Mouse (Mus musculus) heart, postnatal 0 days (tissue): ENCODE results near the gene Zbp1.

Source experiments
- CTCF ChIP-seq: IDR thresholded peaks from 2 replicates; pipeline ENCODE4 v1.5.1; 2016; ENCODE audit warnings: antibody characterized with exemption, control low read depth, low read depth
- EP300 ChIP-seq: IDR thresholded peaks from 2 replicates; pipeline ENCODE4 v1.6.1; 2016; ENCODE audit warnings: antibody characterized with exemption, low read depth

DNA sequence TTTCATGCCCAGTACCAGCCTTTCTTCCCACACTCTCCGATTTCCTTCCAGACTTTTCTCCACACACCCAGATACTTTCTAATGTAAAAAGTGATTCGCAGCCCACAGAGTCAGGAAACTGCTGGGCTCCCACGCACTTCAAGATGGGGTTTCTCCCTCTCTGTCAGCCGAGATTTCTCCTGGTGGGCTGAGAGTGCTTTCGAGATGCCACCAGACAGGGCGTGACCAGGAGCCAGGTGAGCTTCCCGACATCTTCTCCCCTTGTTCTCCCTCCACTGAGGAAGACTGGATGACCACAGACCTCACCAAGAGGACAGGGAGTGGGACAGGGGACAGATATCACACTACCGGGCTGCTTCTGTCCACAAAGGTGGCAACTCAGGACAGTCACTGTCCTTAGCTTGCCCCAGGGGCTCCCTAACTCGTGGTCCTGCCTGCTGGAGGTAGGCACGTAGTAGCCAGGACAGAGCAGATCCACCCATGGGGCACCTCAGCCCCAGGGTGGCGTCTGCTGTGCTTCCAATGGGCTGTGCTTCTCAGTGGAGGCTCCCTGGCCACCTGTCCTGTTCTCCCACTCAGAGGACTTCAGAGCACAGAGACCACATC is 34.1 kb downstream of the Zbp1 start:
- TF ChIP-seq CTCF, result no peak
- TF ChIP-seq EP300, result no peak
